Mouse (Mus musculus): ENCODE results near the gene Entr1. TPM values are rescaled to one million over a fixed set of nuclear protein-coding genes. Genes with fewer than 3 reads are reported as not detected.

Gene Entr1
- polyA plus RNA-seq (2015; fragmentation: Nextera tagmentation; extraction: Ambion mirVana), result 153 and 160 TPM in 2 replicates

GRCm38 (mm10) chr2:26389154-26389690, at the start of gene Entr1, which contains the start of gene Pmpca:
TSS of gene Entr1 (minus strand) at chr2:26389316.
TSS of gene Pmpca (plus strand) at chr2:26389339.
- Histone ChIP-seq H3K9me3 (replicated peaks) (no peaks in the 10 kb centered on the region), H3K4me3 (replicated peaks) (peak within 1 kb of the TSS; percentile 74), H3K27ac (replicated peaks) (peak within 1 kb of the TSS; percentile 76), H3K27me3 (replicated peaks) (no peaks in the 10 kb centered on the region), H3K4me2 (peak within 1 kb of the TSS; percentile 97), H3K4me1 (peaks cover 34% of the 10 kb centered on the region), H3K9ac (replicated peaks) (peak within 1 kb of the TSS; percentile 84), H3K36me3 (peaks cover 74% of the 10 kb centered on the region)
- ATAC-seq (ENCODE audit: low FRiP score), result peak; percentile 92
- WGBS, result under 1% methylated on average over 60 of the region's 60 CpGs

GRCm38 (mm10) chr2:26438373-26438772, 49.3 kb upstream of the Entr1 start:
- ATAC-seq (ENCODE audit: low FRiP score), result no peak
- Histone ChIP-seq H3K9ac (replicated peaks) (0 out of 2 replicates have a peak overlapping the region, but pooled peaks have one; percentile 5), H3K4me1 (peaks cover 39% of the 10 kb centered on the region), H3K27me3 (replicated peaks) (no peaks in the 10 kb centered on the region), H3K4me2 (no peak overlapping the region), H3K4me3 (replicated peaks) (no peak overlapping the region), H3K27ac (replicated peaks) (no peak overlapping the region), H3K36me3 (peaks cover 69% of the 10 kb centered on the region), H3K9me3 (replicated peaks) (no peaks in the 10 kb centered on the region)
- WGBS, result 87% methylated on average over 7 of the region's 7 CpGs

DNA sequence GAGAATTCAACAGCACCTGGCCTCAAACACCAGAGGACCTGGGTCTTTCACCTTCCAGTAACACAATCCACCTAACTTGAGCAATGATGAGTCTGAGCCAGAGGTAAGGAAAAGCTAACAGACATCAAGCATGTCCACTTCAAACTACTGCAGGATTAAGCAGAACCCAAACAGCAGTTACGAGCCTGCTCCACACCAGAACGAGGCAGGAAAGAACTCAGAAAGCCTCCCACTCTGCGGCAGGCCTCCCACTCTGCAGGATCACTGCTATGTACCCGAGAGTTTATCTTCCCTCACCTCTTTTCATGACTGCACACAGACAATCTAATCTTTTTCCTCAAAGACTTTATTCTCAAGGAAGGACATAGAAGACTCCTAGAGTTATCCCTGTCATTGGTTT, 48.1 kb upstream of the Entr1 start:
- 84% methylated on average over 4 of the region's 4 CpGs for WGBS
- peaks cover 81% of the 10 kb centered on the region for H3K36me3 ChIP-seq
- H3K4me2 ChIP-seq, result no peak overlapping the region
- no peak overlapping the region for H3K27ac ChIP-seq (replicated peaks)
- H3K4me1 ChIP-seq, result peaks cover 30% of the 10 kb centered on the region
- H3K27me3 ChIP-seq (replicated peaks), result no peaks in the 10 kb centered on the region
- ATAC-seq (ENCODE audit: low FRiP score), result no peak
- H3K9ac ChIP-seq (replicated peaks), result 0 out of 2 replicates have a peak overlapping the region, but pooled peaks have one; percentile 4
- H3K4me3 ChIP-seq (replicated peaks), result no peak overlapping the region
- no peaks in the 10 kb centered on the region for H3K9me3 ChIP-seq (replicated peaks)

- Histone ChIP-seq H3K4me1 (peaks cover 26% of the 10 kb centered on the region), H3K4me3 (replicated peaks) (no peak overlapping the region), H3K9me3 (replicated peaks) (no peaks in the 10 kb centered on the region), H3K36me3 (peaks cover 78% of the 10 kb centered on the region), H3K9ac (replicated peaks) (no peak overlapping the region), H3K27ac (replicated peaks) (no peak overlapping the region), H3K27me3 (replicated peaks) (no peaks in the 10 kb centered on the region), H3K4me2 (no peak overlapping the region)
- 94% methylated on average over 7 of the region's 7 CpGs for WGBS
- no peak for ATAC-seq (ENCODE audit: low FRiP score)
These were observed 45.9 kb upstream of the Entr1 start for GRCm38 (mm10) chr2:26434791-26435572.

DNA sequence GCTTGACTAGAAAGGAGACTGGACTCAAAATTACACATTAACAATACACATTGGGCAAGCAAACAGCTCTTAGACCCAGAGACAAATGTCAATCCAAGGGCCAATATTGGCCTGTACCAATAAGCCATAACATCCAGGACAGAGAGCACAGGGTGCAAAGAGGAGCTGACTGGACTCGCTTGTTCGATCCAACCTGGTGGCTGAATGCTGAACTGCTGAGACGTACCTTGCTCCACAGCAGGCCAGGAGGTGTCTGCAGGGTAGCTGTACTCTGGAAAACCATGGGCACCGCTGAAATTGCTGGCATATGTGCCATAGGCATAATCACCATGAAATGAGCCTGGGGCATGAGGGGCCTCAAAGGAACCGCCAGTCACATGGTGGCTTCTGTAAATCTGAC, 40.7 kb upstream of the Entr1 start:
- Histone ChIP-seq H3K9ac (replicated peaks) (no peak overlapping the region), H3K4me1 (no peaks in the 10 kb centered on the region; the same call in 1 of the 2 replicates), H3K27me3 (replicated peaks) (no peaks in the 10 kb centered on the region), H3K4me3 (replicated peaks) (no peak overlapping the region), H3K27ac (replicated peaks) (no peak overlapping the region), H3K4me2 (no peak overlapping the region), H3K9me3 (replicated peaks) (no peaks in the 10 kb centered on the region), H3K36me3 (peaks cover 91% of the 10 kb centered on the region)
- WGBS, result 85% methylated on average over 5 of the region's 5 CpGs
- no peak for ATAC-seq (ENCODE audit: low FRiP score)

GRCm38 (mm10) chr2:26424541-26424940, 35.4 kb upstream of the Entr1 start:
- ATAC-seq (ENCODE audit: low FRiP score), result no peak
- H3K9me3 ChIP-seq (replicated peaks), result no peaks in the 10 kb centered on the region
- WGBS, result 94% methylated on average over 2 of the region's 2 CpGs

GRCm38 (mm10) chr2:26423086-26423485, 34.0 kb upstream of the Entr1 start:
- Histone ChIP-seq H3K9me3 (replicated peaks) (no peaks in the 10 kb centered on the region), H3K4me2 (no peak overlapping the region), H3K9ac (replicated peaks) (no peak overlapping the region), H3K4me3 (replicated peaks) (no peak overlapping the region), H3K27me3 (replicated peaks) (no peaks in the 10 kb centered on the region), H3K36me3 (peaks cover 97% of the 10 kb centered on the region), H3K27ac (replicated peaks) (no peak overlapping the region), H3K4me1 (no peaks in the 10 kb centered on the region)
- no peak for ATAC-seq (ENCODE audit: low FRiP score)
- 95% methylated on average over 1 of the region's 1 CpGs for WGBS

More at GRCm38 (mm10) chr2:26424541-26424940, 35.4 kb upstream of the Entr1 start:
- Histone ChIP-seq H3K4me2 (no peak overlapping the region), H3K27me3 (replicated peaks) (no peaks in the 10 kb centered on the region), H3K4me3 (replicated peaks) (no peak overlapping the region), H3K9ac (replicated peaks) (no peak overlapping the region), H3K4me1 (no peaks in the 10 kb centered on the region), H3K27ac (replicated peaks) (no peak overlapping the region), H3K36me3 (peaks cover 97% of the 10 kb centered on the region)

GRCm38 (mm10) chr2:26421969-26422368, 32.9 kb upstream of the Entr1 start:
- no peaks in the 10 kb centered on the region for H3K9me3 ChIP-seq (replicated peaks)
- H3K36me3 ChIP-seq, result peaks cover 97% of the 10 kb centered on the region
- ATAC-seq (ENCODE audit: low FRiP score), result no peak
- H3K27me3 ChIP-seq (replicated peaks), result no peaks in the 10 kb centered on the region
- H3K27ac ChIP-seq (replicated peaks), result no peak overlapping the region
- no peaks in the 10 kb centered on the region for H3K4me1 ChIP-seq
- H3K9ac ChIP-seq (replicated peaks), result no peak overlapping the region
- WGBS, result 98% methylated on average over 2 of the region's 2 CpGs
- no peak overlapping the region for H3K4me3 ChIP-seq (replicated peaks)
- H3K4me2 ChIP-seq, result no peak overlapping the region

GRCm38 (mm10) chr2:26418120-26418519, 29.0 kb upstream of the Entr1 start:
- Histone ChIP-seq H3K27me3 (replicated peaks) (no peaks in the 10 kb centered on the region), H3K9me3 (replicated peaks) (no peaks in the 10 kb centered on the region), H3K9ac (replicated peaks) (no peak overlapping the region), H3K36me3 (peaks cover 97% of the 10 kb centered on the region), H3K4me2 (no peak overlapping the region), H3K4me3 (replicated peaks) (no peak overlapping the region), H3K4me1 (no peaks in the 10 kb centered on the region), H3K27ac (replicated peaks) (no peak overlapping the region)
- WGBS, result 94% methylated on average over 1 of the region's 1 CpGs
- no peak for ATAC-seq (ENCODE audit: low FRiP score)

GRCm38 (mm10) chr2:26417066-26417465, 27.9 kb upstream of the Entr1 start:
- no peak for ATAC-seq (ENCODE audit: low FRiP score)
- H3K9ac ChIP-seq (replicated peaks), result no peak overlapping the region
- no peaks in the 10 kb centered on the region for H3K9me3 ChIP-seq (replicated peaks)
- no peaks in the 10 kb centered on the region for H3K4me1 ChIP-seq
- no peak overlapping the region for H3K4me3 ChIP-seq (replicated peaks)
- H3K36me3 ChIP-seq, result peaks cover 97% of the 10 kb centered on the region
- H3K27ac ChIP-seq (replicated peaks), result no peak overlapping the region
- no peak overlapping the region for H3K4me2 ChIP-seq
- no peaks in the 10 kb centered on the region for H3K27me3 ChIP-seq (replicated peaks)

DNA sequence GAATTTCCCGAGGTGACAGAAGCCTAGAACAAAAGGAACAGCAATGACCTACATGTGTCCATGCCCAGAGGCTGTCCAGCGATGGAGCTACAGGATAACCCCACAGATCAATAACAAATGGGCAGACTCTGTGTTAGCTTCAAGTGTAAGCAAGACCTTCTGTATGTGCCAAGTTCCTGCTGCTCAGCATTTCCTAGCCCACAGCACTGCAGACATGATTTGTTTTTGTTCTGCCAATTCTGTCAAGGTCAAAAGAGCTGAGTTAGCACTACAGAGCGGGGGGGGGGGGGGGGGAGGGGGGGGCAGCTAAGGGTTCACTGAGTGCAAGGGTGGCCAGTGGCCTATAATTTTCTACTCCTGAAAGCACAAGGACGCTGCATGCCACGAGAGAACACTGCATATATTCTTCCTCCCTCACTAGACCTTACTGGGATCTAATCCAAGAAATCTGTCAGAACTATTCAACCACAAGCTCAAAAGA, 21.9 kb upstream of the Entr1 start:
- Histone ChIP-seq H3K4me2 (no peak overlapping the region), H3K9me3 (replicated peaks) (no peaks in the 10 kb centered on the region), H3K36me3 (peaks cover 59% of the 10 kb centered on the region), H3K4me3 (replicated peaks) (no peak overlapping the region), H3K27ac (replicated peaks) (no peak overlapping the region), H3K4me1 (peaks cover 31% of the 10 kb centered on the region), H3K27me3 (replicated peaks) (no peaks in the 10 kb centered on the region), H3K9ac (replicated peaks) (no peak overlapping the region)
- WGBS, result 69% methylated on average over 4 of the region's 5 CpGs
- no peak for ATAC-seq (ENCODE audit: low FRiP score)

DNA sequence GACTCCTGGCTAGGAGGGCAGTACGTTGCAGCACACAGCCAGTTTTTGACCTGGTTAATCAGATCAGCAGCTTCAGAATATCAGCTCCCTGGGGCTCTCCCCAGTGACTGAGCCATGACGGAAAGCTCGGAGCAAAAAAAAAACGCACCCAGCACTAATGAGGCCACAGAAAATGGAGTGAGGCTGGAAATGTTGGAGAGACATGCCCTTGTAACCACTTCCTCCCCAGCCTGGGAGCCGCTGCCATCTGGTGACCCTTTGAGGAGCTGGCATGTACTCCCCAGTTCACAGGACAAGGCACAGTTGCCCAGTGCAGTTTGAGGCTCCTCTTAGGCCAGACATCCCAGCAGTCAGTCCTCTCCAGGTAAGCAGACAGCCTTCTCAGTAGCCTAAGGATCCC, 21.0 kb upstream of the Entr1 start:
- Histone ChIP-seq H3K27me3 (replicated peaks) (no peaks in the 10 kb centered on the region), H3K4me1 (peaks cover 40% of the 10 kb centered on the region), H3K4me3 (replicated peaks) (no peak overlapping the region), H3K36me3 (peaks cover 50% of the 10 kb centered on the region), H3K9me3 (replicated peaks) (no peaks in the 10 kb centered on the region), H3K9ac (replicated peaks) (no peak overlapping the region), H3K4me2 (no peak overlapping the region), H3K27ac (replicated peaks) (no peak overlapping the region)
- ATAC-seq (ENCODE audit: low FRiP score), result no peak
- WGBS, result 77% methylated on average over 5 of the region's 5 CpGs
